Mouse (Mus musculus) bone marrow, adult 2 months (tissue): ENCODE data around the gene Dnah17.

Experiments
- CTCF ChIP-seq: fragments of 200-500 bp; IDR thresholded peaks from 2 replicates; pipeline ENCODE4 v1.5.1; 2011; ENCODE audit warnings: low read length, control low read depth; ENCODE audit not compliant: control insufficient read depth, insufficient read depth
- POLR2A ChIP-seq: fragments of 200-500 bp; IDR thresholded peaks from 2 replicates; pipeline ENCODE4 v1.6.1; 2011; ENCODE audit warnings: low read depth, mild to moderate bottlenecking, control low read depth, low read length, borderline replicate concordance; ENCODE audit not compliant: control insufficient read depth

- TF ChIP-seq POLR2A (no peak), CTCF (no peak)
Measured at GRCm38 (mm10) chr11:118067588-118067987, 62.8 kb downstream of the Dnah17 start.
